ENCODE assay signal across 17 mouse cellular contexts in the genomic region with DNA sequence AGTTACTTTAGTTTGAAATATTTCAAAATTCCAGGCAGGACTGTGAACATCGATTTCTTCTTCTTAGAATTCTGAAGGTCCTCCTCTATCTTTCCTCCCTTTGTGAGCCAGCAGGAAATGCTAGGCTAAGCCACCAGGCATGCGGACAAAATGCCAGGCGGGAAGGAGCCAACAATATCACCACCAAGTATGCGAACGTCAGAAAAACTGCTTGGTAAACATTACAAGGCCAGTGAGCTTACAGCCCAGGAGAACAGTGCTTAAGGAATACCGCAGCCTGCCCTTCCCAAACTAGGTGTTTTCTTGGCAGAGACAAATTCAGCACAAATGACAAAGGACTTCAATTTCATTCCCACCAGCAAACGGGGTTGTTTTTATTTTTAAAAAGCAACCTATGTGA. TPM values are rescaled to one million over a fixed set of nuclear protein-coding genes. Genes with fewer than 3 reads are reported as not detected.
DNase-seq lines count a peak whose midpoint lies in the region; ATAC-seq lines count a peak whose summit lies in the region.
"Had no signal": no experiment of that assay in that cellular context is flagged by ENCODE, and none has a peak within 500 bp of the region (broad histone marks: within the 10 kb centered on the region; RNA-seq: fewer than 3 reads in every experiment).

No protein-coding gene starts in this region.

- H3K9me3 ChIP-seq in kidney, embryonic 16.5 days (ENCODE audit: low read length), result no peaks in the 10 kb centered on the region
- no peaks in the 10 kb centered on the region for H3K9me3 ChIP-seq in kidney, embryonic 15.5 days (replicated peaks)
- H3K9me3 ChIP-seq: forebrain, embryonic 15.5 days; neural tube, embryonic 15.5 days; stomach, embryonic 15.5 days had no signal

- no peak overlapping the region for H3K4me2 ChIP-seq in kidney, embryonic 16.5 days (replicated peaks; ENCODE audit: low read depth, low read length)
- H3K4me2 ChIP-seq in kidney, embryonic 15.5 days, result no peak overlapping the region
- H3K4me2 ChIP-seq: forebrain, embryonic 15.5 days; liver, embryonic 11.5 days; neural tube, embryonic 15.5 days; stomach, embryonic 15.5 days had no signal

- H3K9ac ChIP-seq in kidney, embryonic 16.5 days (replicated peaks; ENCODE audit: low read length), result no peak overlapping the region
- no peak overlapping the region for H3K9ac ChIP-seq in kidney, embryonic 15.5 days
- H3K9ac ChIP-seq: forebrain, embryonic 15.5 days; neural tube, embryonic 15.5 days; stomach, embryonic 15.5 days had no signal

- H3K4me1 ChIP-seq in kidney, embryonic 16.5 days (ENCODE audit: insufficient read depth, low read length), result peaks cover 14% of the 10 kb centered on the region; the same call in 1 of the 2 replicates
- peaks cover 16% of the 10 kb centered on the region for H3K4me1 ChIP-seq in kidney, embryonic 15.5 days

- no peak overlapping the region for H3K4me3 ChIP-seq in kidney, embryonic 16.5 days (ENCODE audit: low read length)
- H3K4me3 ChIP-seq in kidney, embryonic 15.5 days (replicated peaks), result no peak overlapping the region
- H3K4me3 ChIP-seq: forebrain, embryonic 15.5 days; neural tube, embryonic 15.5 days; stomach, embryonic 15.5 days had no signal

- ATAC-seq in kidney, embryonic 16.5 days (ENCODE audit: low FRiP score, low TSS enrichment), result no peak
- no peak for ATAC-seq in kidney, embryonic 15.5 days (replicated peaks; ENCODE audit: low FRiP score)
- ATAC-seq: forebrain, embryonic 15.5 days had no signal

- DNase-seq in kidney, adult 11 months, result peak; percentile 14
- DNase-seq in heart, adult 8-10 months (ENCODE audit: low spot score), result peak; percentile 17
- peak; percentile 33 for DNase-seq in heart, postnatal 4 days
- DNase-seq in lung, postnatal 36 days, result peak; percentile 83
- no peak for DNase-seq in kidney, postnatal 10 days
- DNase-seq in right cerebral cortex, postnatal 4 days, result no peak
- DNase-seq: cerebellum, adult 9-10 months; kidney, postnatal 36 days; layer of hippocampus, postnatal 36 days; thymus, postnatal 4 days had no signal

- WGBS in kidney, embryonic 16.5 days, result 67% methylated on average over 7 of the region's 7 CpGs
- 67% methylated on average over 7 of the region's 7 CpGs for WGBS in kidney, embryonic 15.5 days

- no peaks in the 10 kb centered on the region for H3K27me3 ChIP-seq in kidney, embryonic 16.5 days (ENCODE audit: insufficient read depth, low read length)
- H3K27me3 ChIP-seq in kidney, embryonic 15.5 days, result no peaks in the 10 kb centered on the region
- H3K27me3 ChIP-seq: forebrain, embryonic 15.5 days; neural tube, embryonic 15.5 days; stomach, embryonic 15.5 days had no signal

- no peak overlapping the region for H3K27ac ChIP-seq in kidney, embryonic 16.5 days (ENCODE audit: low read length)
- H3K27ac ChIP-seq in kidney, embryonic 15.5 days, result no peak overlapping the region
- H3K27ac ChIP-seq: forebrain, embryonic 15.5 days; neural tube, embryonic 15.5 days; stomach, embryonic 15.5 days had no signal

- H3K36me3 ChIP-seq in kidney, embryonic 16.5 days (ENCODE audit: insufficient read depth, low read length), result no peaks in the 10 kb centered on the region
- no peaks in the 10 kb centered on the region for H3K36me3 ChIP-seq in kidney, embryonic 15.5 days
- H3K36me3 ChIP-seq: forebrain, embryonic 15.5 days; neural tube, embryonic 15.5 days; stomach, embryonic 15.5 days had no signal

RNA-seq across cellular contexts. Expression of gene Pam, which starts 15.8 kb away (rescaled TPM):
- polyA plus RNA-seq in kidney, embryonic 16.5 days (2015; fragmentation: Nextera tagmentation; extraction: Ambion mirVana), result 23.7 and 27.1 TPM in 2 replicates
- total RNA-seq in heart, adult 8-10 months (2022), result 100 to 1,000 TPM; 632 to 807 (median 708) TPM
- total RNA-seq in heart, postnatal 4 days (2021), result 100 to 1,000 TPM; 888 to 905 TPM
- 29.3 and 30.7 TPM in 2 replicates for polyA plus RNA-seq in kidney, embryonic 15.5 days (2015; fragmentation: Nextera tagmentation; extraction: Ambion mirVana)
- total RNA-seq: MEL had no signal

Comparison
In these comparisons a context has a peak if more than half of its experiments do, and no peak if none do; other contexts are left out.
1. DNase-seq: peak in kidney, adult 11 months (single experiment), heart, adult 8-10 months (single experiment), heart, postnatal 4 days (single experiment) and lung, postnatal 36 days (single experiment); none in kidney, postnatal 10 days (single experiment) and right cerebral cortex, postnatal 4 days (single experiment).